Mouse (Mus musculus) limb, embryonic 12.5 days (tissue): ENCODE measurements around the gene Macrod2. TPM values are rescaled to one million over a fixed set of nuclear protein-coding genes. Genes with fewer than 3 reads are reported as not detected.

Experiments
- ATAC-seq: fragments of 200-750 bp; cut with Nextera tagmentation; 2 replicates; pipeline ENCODE4 v1.8.0; 2017; ENCODE audit warnings: low read depth, moderate TSS enrichment; ENCODE audit not compliant: insufficient number of reproducible peaks, insufficient read depth, low FRiP score, low TSS enrichment
- H3K27ac ChIP-seq: fragments of 300-500 bp; sonication (generic); 2 replicates; pipeline ENCODE4 v1.5.1; 2016; ENCODE audit warnings: mild to moderate bottlenecking, moderate library complexity
- H3K27me3 ChIP-seq: fragments of 300-500 bp; sonication (generic); 2 replicates; pipeline ENCODE4 v1.6.1; 2016; ENCODE audit warnings: mild to moderate bottlenecking, moderate library complexity
- H3K36me3 ChIP-seq: fragments of 300-500 bp; sonication (generic); 2 replicates; pipeline ENCODE4 v1.6.1; 2016; ENCODE audit warnings: mild to moderate bottlenecking, moderate library complexity
- H3K4me1 ChIP-seq: fragments of 300-500 bp; sonication (generic); replicated peaks from 2 replicates; pipeline ENCODE4 v1.6.1; 2016
- H3K4me2 ChIP-seq: fragments of 300-500 bp; sonication (generic); 2 replicates; pipeline ENCODE4 v1.6.1; 2016; ENCODE audit warnings: mild to moderate bottlenecking, moderate library complexity
- H3K4me3 ChIP-seq: fragments of 300-500 bp; sonication (generic); replicated peaks from 2 replicates; pipeline ENCODE4 v1.5.1; 2016; ENCODE audit warnings: mild to moderate bottlenecking
- H3K9ac ChIP-seq: fragments of 300-500 bp; sonication (generic); replicated peaks from 2 replicates; pipeline ENCODE4 v1.6.1; 2016; ENCODE audit warnings: mild to moderate bottlenecking, moderate library complexity
- H3K9me3 ChIP-seq: fragments of 300-500 bp; sonication (generic); 2 replicates; pipeline ENCODE4 v1.6.1; 2016; ENCODE audit warnings: mild to moderate bottlenecking, moderate library complexity
- WGBS: fragments of 180-500 bp; shearing (Covaris S2); methylation state at CpG from one replicate; pipeline ENCODE4 v1.1.7; 2016; 5-methylcytosine and 5-hydroxymethylcytosine counted together
- polyA plus RNA-seq: library from polyadenylated mRNA; unstranded; fragments of >200 nt; fragmentation: Nextera tagmentation; extraction: Ambion mirVana; gene quantifications from 2 replicates; pipeline ENCODE4 v1.2.1, GENCODE M21; 2016

Macrod2 gene
- polyA plus RNA-seq, 1 experiment from 2014 or later, result 37.2 TPM

- WGBS, result 40% methylated on average over 1 of the region's 1 CpGs
Measured at GRCm38 (mm10) chr2:141954795-141955194, 1559.7 kb downstream of the Macrod2 start.

GRCm38 (mm10) chr2:141955197-141955596 lies 1560.1 kb downstream of the Macrod2 start:
- Histone ChIP-seq H3K9ac (no peak overlapping the region), H3K4me2 (no peak overlapping the region), H3K36me3 (no peaks in the 10 kb centered on the region), H3K27ac (no peak overlapping the region), H3K4me3 (no peak overlapping the region), H3K27me3 (no peaks in the 10 kb centered on the region), H3K9me3 (no peaks in the 10 kb centered on the region), H3K4me1 (peaks cover 6% of the 10 kb centered on the region)
- WGBS, result 39% methylated on average over 3 of the region's 3 CpGs
- ATAC-seq, result no peak

More at GRCm38 (mm10) chr2:141954795-141955194, 1559.7 kb downstream of the Macrod2 start:
- H3K9ac ChIP-seq, result no peak overlapping the region
- no peak overlapping the region for H3K4me2 ChIP-seq
- no peaks in the 10 kb centered on the region for H3K27me3 ChIP-seq
- peaks cover 6% of the 10 kb centered on the region for H3K4me1 ChIP-seq
- no peaks in the 10 kb centered on the region for H3K9me3 ChIP-seq
- H3K36me3 ChIP-seq, result no peaks in the 10 kb centered on the region
- no peak overlapping the region for H3K4me3 ChIP-seq
- no peak overlapping the region for H3K27ac ChIP-seq
- no peak for ATAC-seq

GRCm38 (mm10) chr2:141962868-141963267 lies 1567.8 kb downstream of the Macrod2 start:
- H3K9ac ChIP-seq, result no peak overlapping the region
- WGBS, result 72% methylated on average over 1 of the region's 1 CpGs
- H3K36me3 ChIP-seq, result no peaks in the 10 kb centered on the region
- H3K4me1 ChIP-seq, result no peaks in the 10 kb centered on the region
- no peaks in the 10 kb centered on the region for H3K27me3 ChIP-seq
- H3K27ac ChIP-seq, result no peak overlapping the region
- no peak overlapping the region for H3K4me2 ChIP-seq
- no peak for ATAC-seq
- H3K9me3 ChIP-seq, result no peaks in the 10 kb centered on the region
- no peak overlapping the region for H3K4me3 ChIP-seq

- Histone ChIP-seq H3K9me3 (no peaks in the 10 kb centered on the region), H3K4me2 (no peak overlapping the region), H3K4me1 (no peaks in the 10 kb centered on the region), H3K9ac (no peak overlapping the region), H3K4me3 (no peak overlapping the region), H3K27ac (no peak overlapping the region), H3K27me3 (no peaks in the 10 kb centered on the region), H3K36me3 (no peaks in the 10 kb centered on the region)
- WGBS, result 83% methylated on average over 7 of the region's 7 CpGs
- no peak for ATAC-seq
Measured at GRCm38 (mm10) chr2:141983664-141984395, 1588.7 kb downstream of the Macrod2 start.

- WGBS, result 74% methylated on average over 6 of the region's 6 CpGs
- ATAC-seq, result no peak
- Histone ChIP-seq H3K4me3 (no peak overlapping the region), H3K4me2 (no peak overlapping the region), H3K36me3 (no peaks in the 10 kb centered on the region), H3K27ac (no peak overlapping the region), H3K27me3 (no peaks in the 10 kb centered on the region), H3K9me3 (no peaks in the 10 kb centered on the region), H3K9ac (no peak overlapping the region), H3K4me1 (peaks cover 9% of the 10 kb centered on the region)
Measured at GRCm38 (mm10) chr2:141998901-141999300, 1603.8 kb downstream of the Macrod2 start.

- H3K27me3 ChIP-seq, result no peaks in the 10 kb centered on the region
- H3K4me2 ChIP-seq, result no peak overlapping the region
- H3K9ac ChIP-seq, result no peak overlapping the region
- H3K4me3 ChIP-seq, result no peak overlapping the region
- H3K27ac ChIP-seq, result no peak overlapping the region
- H3K36me3 ChIP-seq, result no peaks in the 10 kb centered on the region
- H3K9me3 ChIP-seq, result no peaks in the 10 kb centered on the region
- peaks cover 9% of the 10 kb centered on the region for H3K4me1 ChIP-seq
- peak; percentile 89 for ATAC-seq
- whole genome bisulfite sequencing, result 20% methylated on average over 4 of the region's 4 CpGs
Measured at GRCm38 (mm10) chr2:142024534-142025155, 1629.5 kb downstream of the Macrod2 start.

- Histone ChIP-seq H3K4me3 (no peak overlapping the region), H3K27me3 (no peaks in the 10 kb centered on the region), H3K9ac (no peak overlapping the region), H3K9me3 (no peaks in the 10 kb centered on the region), H3K36me3 (no peaks in the 10 kb centered on the region), H3K27ac (no peak overlapping the region), H3K4me2 (no peak overlapping the region), H3K4me1 (peaks cover 18% of the 10 kb centered on the region)
- ATAC-seq, result no peak
Measured at GRCm38 (mm10) chr2:142026721-142027120, 1631.6 kb downstream of the Macrod2 start.

- no peak for ATAC-seq
- H3K27me3 ChIP-seq, result no peaks in the 10 kb centered on the region
- H3K4me3 ChIP-seq, result no peak overlapping the region
- H3K4me2 ChIP-seq, result no peak overlapping the region
- H3K36me3 ChIP-seq, result no peaks in the 10 kb centered on the region
- WGBS, result 31% methylated on average over 10 of the region's 10 CpGs
- H3K27ac ChIP-seq, result no peak overlapping the region
- no peak overlapping the region for H3K9ac ChIP-seq
- peaks cover 9% of the 10 kb centered on the region for H3K4me1 ChIP-seq
- no peaks in the 10 kb centered on the region for H3K9me3 ChIP-seq
Measured at GRCm38 (mm10) chr2:142030756-142031646, 1635.9 kb downstream of the Macrod2 start.

GRCm38 (mm10) chr2:142055576-142055975 lies 1660.5 kb downstream of the Macrod2 start:
- Histone ChIP-seq H3K4me3 (no peak overlapping the region), H3K4me2 (no peak overlapping the region), H3K36me3 (no peaks in the 10 kb centered on the region), H3K4me1 (peaks cover 8% of the 10 kb centered on the region), H3K9ac (no peak overlapping the region), H3K27me3 (no peaks in the 10 kb centered on the region), H3K27ac (no peak overlapping the region), H3K9me3 (no peaks in the 10 kb centered on the region)
- WGBS, result 92% methylated on average over 6 of the region's 6 CpGs
- no peak for ATAC-seq

GRCm38 (mm10) chr2:142057889-142058750 lies 1663.0 kb downstream of the Macrod2 start:
- Histone ChIP-seq H3K4me2 (peak overlapping the region; percentile 46), H3K27ac (peak overlapping the region; percentile 81), H3K9me3 (no peaks in the 10 kb centered on the region), H3K27me3 (no peaks in the 10 kb centered on the region), H3K4me3 (0 out of 2 replicates have a peak overlapping the region, but pooled peaks have one; percentile 9), H3K9ac (no peak overlapping the region; the same call in 1 of the 2 replicates), H3K36me3 (no peaks in the 10 kb centered on the region), H3K4me1 (peaks cover 8% of the 10 kb centered on the region)
- 14% methylated on average over 14 of the region's 14 CpGs for WGBS
- ATAC-seq, result peak; percentile 73
